Mouse (Mus musculus): ENCODE measurements at regions not wholly inside any gene's neighbourhood (a gene's known extent, or its start where the extent isn't known, plus 50 kb on each side); places are given as distances from the start of the nearest gene placed in this dataset.

DNA sequence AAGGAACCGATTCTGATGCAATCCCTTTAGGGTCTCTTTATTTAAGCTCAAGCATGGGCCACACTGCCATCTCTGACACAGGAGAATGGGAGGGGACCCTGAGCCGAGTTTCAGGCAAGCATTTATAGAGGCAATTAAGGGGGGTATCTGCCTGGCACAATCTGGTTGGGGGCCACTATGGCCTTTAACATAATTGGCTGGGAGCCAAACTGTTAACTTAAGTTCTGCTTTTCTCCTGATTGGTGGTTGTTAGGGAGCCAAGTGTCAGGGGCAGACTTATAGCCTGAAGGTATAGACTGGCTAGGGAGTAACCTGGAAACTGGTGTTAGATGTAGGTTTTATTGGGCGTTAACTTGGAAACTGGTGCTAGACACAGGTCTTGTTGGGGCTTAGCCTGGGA is 454.9 kb downstream of the Ipmk start:
- Histone ChIP-seq H3K9me3 (ENCODE audit: control insufficient read depth, insufficient read depth, low read depth, low read length) (no peaks in the 10 kb centered on the region), H3K9ac (ENCODE audit: insufficient read depth, low read depth, low read length, poor library complexity, severe bottlenecking) (no peak overlapping the region), H3K4me3 (ENCODE audit: insufficient read depth in 1 of 2, low read depth in 1 of 2, low read length in 2 of 2, poor library complexity in 1 of 2, severe bottlenecking in 1 of 2) (no peak overlapping the region), H3K36me3 (ENCODE audit: control insufficient read depth, insufficient read depth, low read length, poor library complexity, severe bottlenecking) (no peaks in the 10 kb centered on the region), H3K27ac (ENCODE audit: insufficient read depth, low read depth, low read length, poor library complexity, severe bottlenecking) (no peak overlapping the region), H3K4me1 (ENCODE audit: control insufficient read depth in 2 of 2, insufficient read depth in 2 of 2, low read length in 2 of 2, poor library complexity in 1 of 2) (no peaks in the 10 kb centered on the region)
- no peak for DNase-seq (ENCODE audit: low read depth, low spot score)
- TF ChIP-seq MAFK (IDR thresholded peaks at IDR 0.05; ENCODE audit: insufficient read depth, low read depth, low read length), result no peak
- TF ChIP-seq ZC3H11A (IDR thresholded peaks at IDR 0.05; ENCODE audit: borderline replicate concordance, low read depth, low read length), result no peak
- no peak for TF ChIP-seq ZNF384 (IDR thresholded peaks at IDR 0.05; ENCODE audit: low read depth, low read length)
- no peak for TF ChIP-seq HCFC1 (IDR thresholded peaks at IDR 0.05; ENCODE audit: borderline replicate concordance, insufficient read depth, low read length)
- no peak for TF ChIP-seq CHD2 (IDR thresholded peaks at IDR 0.05; ENCODE audit: low read depth, low read length)
- in situ Hi-C loops (cut with MboI; ENCODE audit: low sequenced_read_pairs in 2 of 2, unreplicated experiment in 2 of 2), result no loop called here

DNA sequence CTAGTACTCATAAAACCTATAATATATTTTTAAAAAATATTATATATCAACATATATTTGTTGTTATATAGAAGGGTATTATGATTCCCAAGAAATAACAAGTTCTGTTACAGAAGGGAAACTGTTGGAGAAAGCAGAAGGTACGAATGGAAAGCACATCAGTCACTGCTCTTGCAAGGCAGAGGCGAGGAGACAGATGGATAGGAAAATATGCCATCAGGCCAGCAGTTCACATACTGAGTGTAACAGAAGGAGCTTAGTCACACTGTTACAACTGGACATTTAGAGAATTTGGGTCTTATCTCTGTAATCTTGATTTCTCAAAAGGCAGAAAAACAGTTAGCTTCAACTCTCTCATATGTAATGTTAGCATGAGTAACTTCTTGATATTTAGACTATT is 485.1 kb downstream of the Ipmk start:
- DNase-seq (ENCODE audit: low read depth, low spot score), result no peak
- H3K4me1 ChIP-seq (ENCODE audit: control insufficient read depth in 2 of 2, insufficient read depth in 2 of 2, low read length in 2 of 2, poor library complexity in 1 of 2), result no peaks in the 10 kb centered on the region
- H3K9ac ChIP-seq (ENCODE audit: insufficient read depth, low read depth, low read length, poor library complexity, severe bottlenecking), result no peak overlapping the region
- no peak overlapping the region for H3K27ac ChIP-seq (ENCODE audit: insufficient read depth, low read depth, low read length, poor library complexity, severe bottlenecking)
- H3K9me3 ChIP-seq (ENCODE audit: control insufficient read depth, insufficient read depth, low read depth, low read length), result no peaks in the 10 kb centered on the region
- TF ChIP-seq CHD2 (IDR thresholded peaks at IDR 0.05; ENCODE audit: low read depth, low read length) (no peak), ZNF384 (IDR thresholded peaks at IDR 0.05; ENCODE audit: low read depth, low read length) (no peak), MAFK (IDR thresholded peaks at IDR 0.05; ENCODE audit: insufficient read depth, low read depth, low read length) (no peak), HCFC1 (IDR thresholded peaks at IDR 0.05; ENCODE audit: borderline replicate concordance, insufficient read depth, low read length) (no peak), ZC3H11A (IDR thresholded peaks at IDR 0.05; ENCODE audit: borderline replicate concordance, low read depth, low read length) (no peak)
- in situ Hi-C loops (cut with MboI; ENCODE audit: low sequenced_read_pairs in 2 of 2, unreplicated experiment in 2 of 2), result no loop called here
- no peak overlapping the region for H3K4me3 ChIP-seq (ENCODE audit: insufficient read depth in 1 of 2, low read depth in 1 of 2, low read length in 2 of 2, poor library complexity in 1 of 2, severe bottlenecking in 1 of 2)
- no peaks in the 10 kb centered on the region for H3K36me3 ChIP-seq (ENCODE audit: control insufficient read depth, insufficient read depth, low read length, poor library complexity, severe bottlenecking)

DNA sequence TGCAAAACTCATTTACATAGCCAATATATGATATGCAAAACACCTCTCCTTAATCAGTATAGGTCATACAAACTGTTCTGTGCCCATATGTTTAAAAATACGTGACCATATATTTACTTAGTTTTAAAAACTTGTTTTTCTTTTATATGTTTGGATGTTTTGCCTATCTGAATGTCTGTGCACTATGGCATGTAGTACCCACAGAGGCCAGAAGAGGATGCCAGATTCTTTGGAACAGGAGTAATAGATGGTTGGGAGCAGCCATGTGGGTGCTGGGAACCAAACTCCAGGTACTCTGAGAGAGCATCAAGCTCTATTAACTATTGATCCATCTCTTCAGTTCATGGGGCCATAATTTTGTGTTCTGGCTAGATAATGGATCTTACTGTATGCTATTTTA is 487.5 kb downstream of the Ipmk start:
- in situ Hi-C loops (cut with MboI; ENCODE audit: low sequenced_read_pairs in 2 of 2, unreplicated experiment in 2 of 2), result no loop called here
- Histone ChIP-seq H3K27ac (ENCODE audit: insufficient read depth, low read depth, low read length, poor library complexity, severe bottlenecking) (no peak overlapping the region), H3K4me3 (ENCODE audit: insufficient read depth in 1 of 2, low read depth in 1 of 2, low read length in 2 of 2, poor library complexity in 1 of 2, severe bottlenecking in 1 of 2) (no peak overlapping the region)

DNA sequence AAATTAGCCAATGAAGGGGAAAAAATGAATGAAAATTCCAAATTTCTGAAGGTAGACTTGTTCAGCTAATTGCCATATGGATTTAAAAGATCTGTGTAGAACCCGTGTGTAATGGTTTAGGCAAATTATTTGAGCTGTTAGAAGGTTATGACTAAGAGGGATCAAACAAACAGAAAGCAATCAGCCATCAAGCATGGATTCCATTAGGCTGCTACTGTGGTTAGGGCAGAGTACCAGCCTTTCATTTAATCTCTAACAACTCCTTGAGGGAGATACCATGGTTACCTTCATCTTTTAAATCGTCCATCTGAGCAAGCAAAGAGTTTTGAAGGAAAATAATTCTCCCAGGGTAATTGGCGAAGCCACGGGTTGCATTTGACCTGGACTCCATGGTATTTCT is 509.5 kb downstream of the Ipmk start:
- Histone ChIP-seq H3K9ac (ENCODE audit: insufficient read depth, low read depth, low read length, poor library complexity, severe bottlenecking) (no peak overlapping the region), H3K36me3 (ENCODE audit: control insufficient read depth, insufficient read depth, low read length, poor library complexity, severe bottlenecking) (no peaks in the 10 kb centered on the region), H3K27ac (ENCODE audit: insufficient read depth, low read depth, low read length, poor library complexity, severe bottlenecking) (no peak overlapping the region), H3K4me1 (ENCODE audit: control insufficient read depth in 2 of 2, insufficient read depth in 2 of 2, low read length in 2 of 2, poor library complexity in 1 of 2) (no peaks in the 10 kb centered on the region), H3K9me3 (ENCODE audit: control insufficient read depth, insufficient read depth, low read depth, low read length) (no peaks in the 10 kb centered on the region), H3K4me3 (ENCODE audit: insufficient read depth in 1 of 2, low read depth in 1 of 2, low read length in 2 of 2, poor library complexity in 1 of 2, severe bottlenecking in 1 of 2) (no peak overlapping the region)
- TF ChIP-seq CHD2 (IDR thresholded peaks at IDR 0.05; ENCODE audit: low read depth, low read length) (no peak), ZC3H11A (IDR thresholded peaks at IDR 0.05; ENCODE audit: borderline replicate concordance, low read depth, low read length) (no peak), MAFK (IDR thresholded peaks at IDR 0.05; ENCODE audit: insufficient read depth, low read depth, low read length) (no peak), ZNF384 (IDR thresholded peaks at IDR 0.05; ENCODE audit: low read depth, low read length) (no peak), HCFC1 (IDR thresholded peaks at IDR 0.05; ENCODE audit: borderline replicate concordance, insufficient read depth, low read length) (no peak)
- in situ Hi-C loops (cut with MboI; ENCODE audit: low sequenced_read_pairs in 2 of 2, unreplicated experiment in 2 of 2), result no loop called here
- no peak for DNase-seq (ENCODE audit: low read depth, low spot score)

More for the DNA sequence above, 487.5 kb downstream of the Ipmk start:
- TF ChIP-seq ZNF384 (IDR thresholded peaks at IDR 0.05; ENCODE audit: low read depth, low read length) (no peak), ZC3H11A (IDR thresholded peaks at IDR 0.05; ENCODE audit: borderline replicate concordance, low read depth, low read length) (no peak), HCFC1 (IDR thresholded peaks at IDR 0.05; ENCODE audit: borderline replicate concordance, insufficient read depth, low read length) (no peak), MAFK (IDR thresholded peaks at IDR 0.05; ENCODE audit: insufficient read depth, low read depth, low read length) (no peak), CHD2 (IDR thresholded peaks at IDR 0.05; ENCODE audit: low read depth, low read length) (no peak)
- Histone ChIP-seq H3K4me1 (ENCODE audit: control insufficient read depth in 2 of 2, insufficient read depth in 2 of 2, low read length in 2 of 2, poor library complexity in 1 of 2) (no peaks in the 10 kb centered on the region), H3K9ac (ENCODE audit: insufficient read depth, low read depth, low read length, poor library complexity, severe bottlenecking) (no peak overlapping the region), H3K9me3 (ENCODE audit: control insufficient read depth, insufficient read depth, low read depth, low read length) (no peaks in the 10 kb centered on the region), H3K36me3 (ENCODE audit: control insufficient read depth, insufficient read depth, low read length, poor library complexity, severe bottlenecking) (no peaks in the 10 kb centered on the region)
- no peak for DNase-seq (ENCODE audit: low read depth, low spot score)

DNA sequence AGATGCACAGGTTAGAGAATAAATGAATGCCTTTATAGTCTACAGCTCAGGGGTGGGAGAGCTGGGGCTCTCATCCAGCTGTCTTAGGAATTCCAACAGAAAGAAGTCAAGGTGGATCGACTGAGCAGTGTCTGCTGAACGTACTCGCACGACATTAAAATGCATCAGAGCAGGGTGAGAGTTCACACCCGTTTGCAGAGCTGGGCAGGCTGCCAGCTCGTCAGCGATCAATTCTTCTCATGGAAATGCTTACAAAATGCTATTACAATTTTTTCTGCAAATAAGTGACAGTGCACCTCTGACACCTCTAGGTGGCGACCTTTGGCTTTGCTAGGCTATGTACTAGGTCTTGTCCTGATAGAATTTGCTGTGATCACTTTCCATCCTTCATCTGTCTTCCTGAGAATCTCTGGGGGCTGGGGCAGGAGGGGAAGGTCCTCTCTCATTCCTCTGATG is 510.0 kb downstream of the Ipmk start:
- Histone ChIP-seq H3K9ac (ENCODE audit: insufficient read depth, low read depth, low read length, poor library complexity, severe bottlenecking) (no peak overlapping the region), H3K4me3 (ENCODE audit: insufficient read depth in 1 of 2, low read depth in 1 of 2, low read length in 2 of 2, poor library complexity in 1 of 2, severe bottlenecking in 1 of 2) (no peak overlapping the region), H3K9me3 (ENCODE audit: control insufficient read depth, insufficient read depth, low read depth, low read length) (no peaks in the 10 kb centered on the region), H3K36me3 (ENCODE audit: control insufficient read depth, insufficient read depth, low read length, poor library complexity, severe bottlenecking) (no peaks in the 10 kb centered on the region), H3K27ac (ENCODE audit: insufficient read depth, low read depth, low read length, poor library complexity, severe bottlenecking) (no peak overlapping the region), H3K4me1 (ENCODE audit: control insufficient read depth in 2 of 2, insufficient read depth in 2 of 2, low read length in 2 of 2, poor library complexity in 1 of 2) (no peaks in the 10 kb centered on the region)
- peak; percentile 15 for DNase-seq (ENCODE audit: low read depth, low spot score)
- in situ Hi-C loops (cut with MboI; ENCODE audit: low sequenced_read_pairs in 2 of 2, unreplicated experiment in 2 of 2), result no loop called here
- no peak for TF ChIP-seq CHD2 (IDR thresholded peaks at IDR 0.05; ENCODE audit: low read depth, low read length)
- TF ChIP-seq ZC3H11A (IDR thresholded peaks at IDR 0.05; ENCODE audit: borderline replicate concordance, low read depth, low read length), result peak; percentile 29; the same call in 1 of the 2 replicates
